Mouse (Mus musculus) liver, embryonic 14.5 days (tissue): ENCODE results near the gene Kctd11. TPM values are rescaled to one million over a fixed set of nuclear protein-coding genes. Genes with fewer than 3 reads are reported as not detected.

Source experiments
- ATAC-seq: fragments of 200-750 bp; cut with Nextera tagmentation; 2 replicates; pipeline ENCODE4 v1.8.0; 2017; ENCODE audit warnings: moderate number of reproducible peaks, mild to moderate bottlenecking, moderate library complexity; ENCODE audit not compliant: insufficient read depth
- DNase-seq, 3 experiments: peaks; one replicate each; pipeline ENCODE4 v3.0.0-alpha.2; 2012 to 2013; ENCODE audit warnings: low read depth in 3 of 3, low spot score in 3 of 3
- H3K27ac ChIP-seq: fragments of 300-500 bp; sonication (generic); 2 replicates; pipeline ENCODE4 v1.5.1; 2014; ENCODE audit warnings: moderate library complexity, mild to moderate bottlenecking, control low read depth, inconsistent platforms
- H3K27me3 ChIP-seq: fragments of 300-500 bp; sonication (generic); 2 replicates; pipeline ENCODE4 v1.6.1; 2014; ENCODE audit warnings: mild to moderate bottlenecking, low read length, moderate library complexity; ENCODE audit not compliant: control insufficient read depth, insufficient read depth
- H3K36me3 ChIP-seq: fragments of 300-500 bp; sonication (generic); replicated peaks from 2 replicates; pipeline ENCODE4 v1.6.1; 2014; ENCODE audit warnings: low read depth; ENCODE audit not compliant: control insufficient read depth, insufficient read depth
- H3K4me1 ChIP-seq, 2 experiments: fragments of 200-500 bp in 1 of 2; fragments of 300-500 bp in 1 of 2; sonication (generic) in 1 of 2; replicated peaks; 2 replicates each; pipeline ENCODE4 v1.6.1; 2012 to 2014; ENCODE audit warnings: antibody characterized with exemption in 1 of 2, inconsistent platforms in 1 of 2, low read length in 1 of 2; ENCODE audit not compliant: control insufficient read depth in 2 of 2, insufficient read depth in 2 of 2
- H3K4me2 ChIP-seq: fragments of 300-500 bp; sonication (generic); 2 replicates; pipeline ENCODE4 v1.6.1; 2014; ENCODE audit warnings: low read depth, mild to moderate bottlenecking, control low read depth, moderate library complexity
- H3K4me3 ChIP-seq, 2 experiments: fragments of 200-500 bp in 1 of 2; fragments of 300-500 bp in 1 of 2; sonication (generic) in 1 of 2; 2 replicates each; pipeline ENCODE4 v1.5.1; 2012 to 2014; ENCODE audit warnings: low read depth in 2 of 2, low read length in 2 of 2, mild to moderate bottlenecking in 2 of 2, control low read depth in 1 of 2, inconsistent platforms in 1 of 2, moderate library complexity in 1 of 2; ENCODE audit not compliant: insufficient read depth in 1 of 2
- H3K9ac ChIP-seq: fragments of 300-500 bp; sonication (generic); replicated peaks from 2 replicates; pipeline ENCODE4 v1.6.1; 2014; ENCODE audit warnings: mild to moderate bottlenecking, control low read depth, moderate library complexity
- H3K9me3 ChIP-seq: fragments of 300-500 bp; sonication (generic); 2 replicates; pipeline ENCODE4 v1.6.1; 2016; ENCODE audit warnings: low read length, mixed read lengths; ENCODE audit not compliant: control insufficient read depth
- CTCF ChIP-seq: IDR thresholded peaks from 2 replicates; pipeline ENCODE4 v1.5.1; 2016; ENCODE audit warnings: antibody characterized with exemption, low read depth, control low read depth
- EP300 ChIP-seq: IDR thresholded peaks from 2 replicates; pipeline ENCODE4 v1.6.1; 2016; ENCODE audit warnings: antibody characterized with exemption, low read depth
- WGBS: fragments of 180-500 bp; shearing (Covaris S2); extraction: QIAGEN DNeasy Blood & Tissue Kit; methylation state at CpG from one replicate; pipeline ENCODE4 v1.1.7; 2014; ENCODE audit not compliant: insufficient replicate concordance; 5-methylcytosine and 5-hydroxymethylcytosine counted together
- polyA plus RNA-seq, 2 experiments: library from polyadenylated mRNA; depleted of rRNA in 1 of 2; stranded (reverse) in 1 of 2; unstranded in 1 of 2; fragments of >200 nt; fragmentation: Nextera tagmentation in 1 of 2; extraction: Ambion mirVana in 1 of 2; gene quantifications; 2 replicates each; pipeline versions ENCODE4 v1.2.1 to v1.2.3; 2012 to 2014

Gene Kctd11
- polyA plus RNA-seq, 2 experiments, result 0.53 to 0.93 TPM

DNA sequence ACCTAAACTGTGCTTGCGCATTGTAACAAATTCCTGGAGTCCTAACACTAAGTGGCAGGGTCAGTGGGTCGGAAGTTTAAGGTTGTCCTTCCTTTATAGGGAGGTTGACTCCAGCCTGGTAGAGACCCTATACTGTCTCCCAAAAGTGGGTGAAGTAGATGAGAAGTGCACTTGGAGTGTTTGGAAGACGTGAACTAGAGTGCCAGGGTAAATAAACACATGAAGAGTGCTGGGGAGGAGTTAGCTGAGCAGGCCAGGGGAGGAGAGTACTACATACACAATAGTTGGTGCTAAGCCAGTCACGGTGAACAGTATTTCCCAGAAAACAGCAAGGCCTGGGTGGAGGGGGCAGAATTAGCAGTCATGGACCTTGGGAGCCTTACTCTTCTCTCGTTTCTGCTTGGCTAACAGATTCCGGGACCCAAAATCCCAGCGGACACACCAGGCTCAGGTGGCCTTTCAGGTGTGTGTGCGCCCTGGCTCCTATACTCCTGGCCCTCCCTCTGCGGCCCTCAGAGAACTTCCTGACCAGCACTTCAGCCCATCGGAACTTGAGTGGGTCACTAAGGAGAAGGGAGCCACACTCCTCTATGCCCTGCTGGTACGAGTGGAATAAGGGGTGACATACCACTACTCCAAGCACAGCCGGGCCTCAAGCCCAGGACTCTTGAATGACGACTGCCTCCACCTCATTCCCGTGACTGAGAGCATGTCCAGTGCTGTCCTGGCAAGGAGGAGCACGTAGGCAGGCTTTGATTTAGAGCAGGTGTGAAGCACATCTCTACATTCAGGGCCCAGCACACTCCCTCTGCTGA, 31.7 kb upstream of the Kctd11 start:
- TF ChIP-seq EP300 (no peak), CTCF (no peak)
- WGBS, result 75% methylated on average over 15 of the region's 15 CpGs
- Histone ChIP-seq H3K36me3 (peaks cover 72% of the 10 kb centered on the region), H3K4me2 (peak overlapping the region; percentile 100), H3K27ac (peak overlapping the region; percentile 49), H3K4me1 (peaks cover 21 to 35% of the 10 kb centered on the region in 2 experiments), H3K9me3 (no peaks in the 10 kb centered on the region), H3K27me3 (no peaks in the 10 kb centered on the region), H3K9ac (peak overlapping the region; percentile 64), H3K4me3 (peak overlapping the region; percentile 82 to 90)
- DNase-seq (no peak), ATAC-seq (no peak)

DNA sequence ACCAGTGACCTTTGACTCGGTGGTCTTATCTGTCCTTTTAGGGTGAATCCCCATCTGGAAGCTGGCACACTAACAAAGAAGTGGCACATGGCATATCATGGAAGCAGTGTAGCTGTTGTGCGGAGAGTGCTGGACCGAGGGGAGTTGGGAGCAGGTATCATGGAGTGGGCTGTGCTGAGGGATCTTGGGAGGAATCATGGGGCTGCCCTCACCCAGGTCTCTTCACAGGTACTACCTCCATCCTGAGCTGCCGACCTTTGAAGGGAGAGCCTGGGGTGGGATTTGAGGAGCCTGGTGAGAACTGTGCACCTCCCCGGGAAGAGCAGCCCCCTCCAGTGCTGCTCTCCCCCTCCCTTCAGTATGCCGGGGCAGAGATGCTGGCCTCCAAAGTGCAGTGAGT, 30.5 kb upstream of the Kctd11 start:
- DNase-seq (no peak), ATAC-seq (no peak)
- no peak overlapping the region for H3K27ac ChIP-seq
- no peak overlapping the region for H3K4me3 ChIP-seq
- TF ChIP-seq EP300 (no peak), CTCF (no peak)
- peaks cover 72% of the 10 kb centered on the region for H3K36me3 ChIP-seq
- no peak overlapping the region for H3K9ac ChIP-seq
- WGBS, result 82% methylated on average over 6 of the region's 6 CpGs
- H3K9me3 ChIP-seq, result no peaks in the 10 kb centered on the region
- H3K27me3 ChIP-seq, result no peaks in the 10 kb centered on the region
- H3K4me1 ChIP-seq, result peaks cover 9 to 24% of the 10 kb centered on the region in 2 experiments
- H3K4me2 ChIP-seq, result no peak overlapping the region

DNA sequence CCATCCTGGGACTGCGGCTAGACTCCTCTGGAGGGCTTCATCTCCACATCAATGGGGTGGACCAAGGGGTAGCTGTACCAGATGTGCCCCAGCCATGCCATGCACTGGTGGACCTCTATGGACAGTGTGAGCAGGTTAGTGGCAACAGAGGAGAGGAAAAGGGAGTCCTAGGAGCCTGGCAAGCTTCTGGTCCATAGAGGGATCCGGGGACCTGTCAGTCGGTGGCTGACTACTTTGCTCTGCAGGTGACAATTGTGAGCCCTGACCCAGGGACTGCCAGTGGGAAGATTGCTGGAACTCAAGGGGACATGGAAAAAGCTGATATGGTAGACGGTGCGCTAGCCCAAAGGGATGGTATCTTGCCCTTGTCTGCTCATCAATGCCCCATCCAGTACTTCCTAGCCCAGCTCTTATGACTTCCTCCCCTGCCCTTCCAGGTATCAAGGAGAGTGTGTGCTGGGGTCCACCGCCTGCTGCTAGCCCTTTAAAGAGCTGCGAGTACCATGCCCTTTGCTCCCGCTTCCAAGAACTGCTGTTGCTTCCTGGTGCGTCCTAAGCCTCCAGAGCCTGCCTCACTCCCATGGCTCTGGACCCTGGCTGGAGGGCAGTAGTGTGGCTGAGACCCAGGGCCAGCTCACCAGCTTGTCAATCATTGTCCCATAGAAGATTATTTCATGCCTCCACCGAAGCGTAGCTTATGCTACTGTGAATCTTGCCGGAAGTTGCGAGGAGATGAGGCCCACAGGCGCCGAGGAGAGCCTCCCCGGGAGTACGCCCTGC, 29.8 kb upstream of the Kctd11 start:
- no peak for ATAC-seq
- Histone ChIP-seq H3K4me3 (no peak overlapping the region), H3K9ac (no peak overlapping the region), H3K4me1 (peaks cover 5 to 21% of the 10 kb centered on the region in 2 experiments), H3K27me3 (no peaks in the 10 kb centered on the region), H3K9me3 (no peaks in the 10 kb centered on the region), H3K36me3 (peaks cover 73% of the 10 kb centered on the region), H3K4me2 (no peak overlapping the region), H3K27ac (no peak overlapping the region)
- WGBS, result 85% methylated on average over 17 of the region's 17 CpGs
- no peak for TF ChIP-seq EP300
- no peak for TF ChIP-seq CTCF
- DNase-seq, result no peak

DNA sequence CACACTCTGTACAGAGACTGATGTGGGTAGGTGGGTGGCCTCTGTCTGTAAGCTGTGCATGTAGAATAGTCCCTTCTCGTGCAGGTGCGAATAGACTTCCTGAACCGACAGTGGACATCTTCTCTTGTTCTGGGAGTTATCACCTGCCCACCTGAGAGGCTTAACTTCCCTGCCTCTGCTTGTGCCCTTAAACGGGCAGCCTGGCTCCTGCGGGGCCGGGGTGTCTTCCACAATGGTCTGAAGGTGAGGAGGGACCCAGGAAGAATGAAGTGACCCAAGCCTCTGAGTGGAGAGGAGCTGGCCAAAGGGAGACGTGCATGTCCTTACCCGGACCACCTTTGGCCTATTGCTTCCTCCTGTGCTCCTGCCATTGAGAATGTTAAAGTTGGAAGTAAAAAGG, 29.0 kb upstream of the Kctd11 start:
- H3K27me3 ChIP-seq, result no peaks in the 10 kb centered on the region
- no peak for DNase-seq
- H3K9me3 ChIP-seq, result no peaks in the 10 kb centered on the region
- no peak overlapping the region for H3K9ac ChIP-seq
- TF ChIP-seq EP300, result no peak
- TF ChIP-seq CTCF, result no peak
- peaks cover 73% of the 10 kb centered on the region for H3K36me3 ChIP-seq
- no peak for ATAC-seq
- peaks cover 0 to 13% of the 10 kb centered on the region in 2 experiments; a peak in 2 of 4 replicates for H3K4me1 ChIP-seq
- no peak overlapping the region for H3K4me2 ChIP-seq
- WGBS, result 81% methylated on average over 8 of the region's 8 CpGs
- H3K27ac ChIP-seq, result no peak overlapping the region
- no peak overlapping the region for H3K4me3 ChIP-seq

DNA sequence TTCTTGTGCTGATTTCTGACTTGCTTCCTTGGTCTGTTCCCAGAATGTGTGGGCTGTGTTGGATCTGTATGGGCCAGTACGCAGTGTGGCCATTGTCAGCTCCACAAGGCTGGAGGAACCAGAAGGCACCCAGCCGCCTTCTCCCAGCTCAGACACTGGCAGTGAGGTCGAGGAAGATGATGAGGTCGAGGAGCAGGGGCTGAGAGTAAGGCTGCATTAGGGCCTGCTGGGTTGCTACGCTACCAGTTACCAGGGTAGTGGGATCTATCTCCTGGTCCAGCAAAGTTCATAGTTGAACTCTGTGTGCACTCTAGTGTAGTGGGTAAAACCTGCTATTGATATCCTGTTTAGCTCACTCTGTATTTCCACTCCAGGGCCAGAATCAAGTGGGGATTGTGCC, 28.0 kb upstream of the Kctd11 start:
- TF ChIP-seq EP300 (no peak), CTCF (no peak)
- Histone ChIP-seq H3K9ac (no peak overlapping the region), H3K27ac (no peak overlapping the region), H3K27me3 (no peaks in the 10 kb centered on the region), H3K36me3 (peaks cover 79% of the 10 kb centered on the region), H3K4me3 (no peak overlapping the region), H3K4me2 (no peak overlapping the region), H3K9me3 (no peaks in the 10 kb centered on the region), H3K4me1 (peaks cover 0 to 9% of the 10 kb centered on the region in 2 experiments; a peak in 1 of 4 replicates)
- no peak for ATAC-seq
- no peak for DNase-seq
- 86% methylated on average over 5 of the region's 5 CpGs for WGBS
